Mouse (Mus musculus) embryo, embryonic 11 days (tissue): Measurements from ENCODE around the gene Rbm19.
"Not testable (repeated sequence)": the region's sequence is repeated elsewhere in the genome, so short reads cannot be mapped to it uniquely, and the experiment has no call there.

ENCODE experiments used
- DNase-seq: peaks from one replicate; pipeline ENCODE4 v3.0.0-alpha.2; 2015

Rbm19 gene

GRCm38 (mm10) chr5:120116261-120117050 is at the start of gene Rbm19:
Gene Rbm19, plus strand, starts transcription at chr5:120116465.
- peak; percentile 98 for DNase-seq

DNA sequence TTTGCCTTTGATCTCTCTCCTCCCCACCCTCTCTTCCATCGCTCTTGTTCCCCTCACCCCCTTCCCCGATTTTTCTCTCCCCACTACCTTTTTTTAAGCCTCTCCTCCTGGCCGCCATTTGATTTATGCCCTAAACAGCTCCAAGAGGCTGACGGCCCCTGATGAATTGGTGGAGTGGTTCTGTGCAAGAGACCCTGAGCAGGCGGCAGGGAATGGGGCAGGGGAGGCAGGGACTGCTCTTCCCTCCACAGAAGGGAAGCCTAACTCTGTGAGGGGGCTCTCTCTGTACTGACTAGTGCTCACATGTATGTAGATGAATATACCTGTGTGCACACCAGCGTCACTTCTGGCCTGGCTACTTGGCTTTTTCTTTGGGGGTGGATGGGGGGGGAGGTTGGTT is 49.0 kb upstream of the Rbm19 start:
- peak; percentile 49 for DNase-seq

- DNase-seq = no peak
These were observed 42.2 kb upstream of the Rbm19 start for GRCm38 (mm10) chr5:120074101-120074500.

GRCm38 (mm10) chr5:120080027-120080426 is 36.2 kb upstream of the Rbm19 start:
- no peak for DNase-seq

- DNase-seq = no peak
These were observed 35.8 kb upstream of the Rbm19 start for GRCm38 (mm10) chr5:120080468-120080867.

GRCm38 (mm10) chr5:120088561-120088960 is 27.7 kb upstream of the Rbm19 start:
- DNase-seq = peak; percentile 97

DNA sequence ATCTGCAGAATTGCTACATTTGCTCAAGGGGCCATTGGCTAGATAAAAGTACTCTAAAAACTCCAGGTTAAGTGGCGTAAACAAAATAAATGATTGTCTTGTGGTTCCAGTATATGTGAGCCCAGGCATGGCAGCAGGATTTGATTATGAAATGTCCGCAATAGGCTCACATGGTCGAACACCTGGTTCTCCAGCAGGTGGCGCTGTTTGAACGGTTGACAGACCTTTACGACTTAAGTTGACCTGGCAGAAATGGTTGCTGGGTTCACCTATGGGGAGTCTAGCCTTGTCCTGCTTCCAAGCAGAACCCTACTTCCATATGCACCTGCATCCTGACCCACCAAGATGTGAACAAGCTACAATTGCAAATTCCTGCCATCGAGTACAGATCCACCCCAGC is 21.7 kb upstream of the Rbm19 start:
- DNase-seq = peak; percentile 69

DNA sequence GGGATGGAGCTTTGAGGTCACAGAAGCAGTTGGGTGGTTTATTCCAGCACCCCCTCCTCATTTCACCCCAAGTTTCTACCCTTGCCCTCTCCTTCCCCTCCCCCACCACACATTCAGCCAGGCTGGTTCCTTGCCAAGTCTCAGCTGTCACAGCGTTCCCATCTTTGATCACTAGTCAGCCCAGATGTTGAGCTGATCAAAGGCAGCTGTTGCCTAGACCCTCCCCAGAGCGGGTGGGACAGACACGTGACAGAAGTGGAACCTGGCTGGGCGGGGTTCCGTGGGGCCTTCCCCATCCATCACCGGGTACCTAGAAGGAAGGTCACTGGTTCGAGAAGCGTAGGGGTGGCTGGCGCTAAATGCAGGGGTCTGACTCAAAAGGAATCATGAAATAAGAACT is 19.2 kb upstream of the Rbm19 start:
- DNase-seq = peak; percentile 55

DNA sequence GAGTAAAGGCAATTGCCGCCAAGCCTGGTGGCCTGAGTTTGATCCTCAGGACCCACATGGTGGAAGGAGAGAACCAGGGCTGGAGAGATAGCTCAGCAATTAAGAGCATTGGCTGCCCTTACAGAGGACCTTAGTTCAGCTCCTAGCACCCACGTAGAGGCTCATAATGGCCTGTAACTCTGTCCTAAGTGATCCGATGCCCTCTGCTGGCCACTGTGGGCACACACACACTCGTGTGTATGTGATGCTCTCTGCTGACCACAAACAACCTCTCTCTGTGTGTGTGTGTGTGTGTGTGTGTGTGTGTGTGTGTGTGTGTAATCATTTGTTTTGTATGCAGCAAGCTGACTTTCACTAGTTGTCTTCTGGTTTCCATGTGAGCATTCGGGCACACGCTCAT is 15.5 kb upstream of the Rbm19 start:
- DNase-seq = no peak

DNA sequence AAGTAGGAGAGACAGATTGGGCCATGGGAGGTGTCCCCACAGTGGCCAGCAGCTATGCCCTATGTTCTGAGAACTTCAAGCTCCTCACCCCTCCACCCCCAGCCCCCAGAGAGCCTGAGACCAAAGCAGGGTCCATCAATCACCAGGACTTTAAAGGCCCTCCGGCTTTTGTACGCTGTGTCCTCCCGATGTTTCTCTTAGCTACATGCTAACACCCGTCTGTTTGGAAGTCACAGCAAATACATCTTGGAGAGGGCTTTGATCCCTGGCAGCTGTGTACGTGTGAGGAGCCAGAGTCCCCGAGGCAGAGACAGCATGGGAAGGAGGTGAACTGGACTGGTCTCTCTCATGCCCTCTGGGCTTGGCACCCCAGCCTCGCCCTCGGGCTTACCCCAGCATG is 14.2 kb upstream of the Rbm19 start:
- DNase-seq = no peak

DNA sequence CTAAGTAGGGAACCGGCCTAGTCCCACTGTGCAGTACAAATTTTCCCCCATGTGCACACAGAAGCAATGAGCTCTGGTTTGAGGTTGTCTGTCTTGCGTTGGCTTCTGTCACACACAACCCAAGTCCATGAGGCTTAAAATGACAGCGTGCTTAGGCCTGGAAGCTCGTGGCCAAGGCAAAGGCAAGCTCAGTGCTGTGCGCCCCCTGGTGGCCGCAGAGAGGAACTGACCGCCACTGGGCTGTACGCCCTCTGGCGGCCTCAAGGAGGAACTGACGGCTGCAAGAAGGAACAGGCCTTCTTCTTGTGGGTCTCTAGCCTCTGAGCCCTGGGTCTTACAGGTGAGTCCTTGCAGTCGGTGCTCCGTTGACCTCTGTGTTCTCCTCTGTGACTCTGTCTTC is 13.5 kb upstream of the Rbm19 start:
- peak; percentile 80 for DNase-seq

- DNase-seq = no peak
These were observed 12.8 kb upstream of the Rbm19 start for GRCm38 (mm10) chr5:120103458-120103857.

DNA sequence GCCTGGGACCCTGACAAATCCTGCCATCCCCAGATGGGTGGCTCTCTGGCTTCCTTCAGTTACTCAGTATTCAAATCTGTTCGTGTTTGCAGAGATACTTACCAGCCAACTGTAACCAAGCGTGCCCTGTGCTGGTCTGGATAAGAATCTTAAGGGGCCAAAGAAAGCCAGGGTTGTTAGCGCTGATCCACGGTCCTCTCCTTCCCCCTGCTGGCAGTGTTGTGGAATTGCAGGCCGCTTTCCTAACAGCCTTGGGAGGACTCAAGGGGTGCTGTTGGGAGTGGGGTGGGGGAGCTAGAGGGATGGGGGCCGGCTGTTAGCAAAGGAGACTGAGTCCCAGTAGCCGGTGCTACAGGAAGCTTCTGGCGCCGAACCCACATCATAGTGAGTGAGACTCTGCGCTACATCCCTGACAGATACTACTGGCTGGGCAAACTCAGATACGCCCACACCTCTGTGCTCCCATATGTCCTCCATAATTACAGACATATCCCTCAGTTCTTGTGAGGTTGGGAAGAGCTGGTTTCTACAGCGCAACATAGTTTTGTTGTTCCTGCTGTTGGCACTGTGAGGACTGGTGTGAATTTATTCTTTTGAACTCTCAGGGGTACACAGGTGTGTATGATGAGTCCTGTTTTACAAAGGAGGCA is 9.7 kb upstream of the Rbm19 start:
- peak; percentile 71 for DNase-seq

GRCm38 (mm10) chr5:120114361-120114760 is 1.9 kb upstream of the Rbm19 start:
- no peak for DNase-seq

- DNase-seq = not testable (repeated sequence)
These were observed 896 bp downstream of the Rbm19 start for GRCm38 (mm10) chr5:120117161-120117560.

GRCm38 (mm10) chr5:120124881-120125690 is 8.8 kb downstream of the Rbm19 start:
- DNase-seq = no peak

GRCm38 (mm10) chr5:120127641-120128040 is 11.4 kb downstream of the Rbm19 start:
- peak; percentile 22 for DNase-seq

- DNase-seq = no peak
These were observed 12.2 kb downstream of the Rbm19 start for GRCm38 (mm10) chr5:120128511-120128910.

- no peak for DNase-seq
These were observed 12.8 kb downstream of the Rbm19 start for GRCm38 (mm10) chr5:120129070-120129469.

GRCm38 (mm10) chr5:120129761-120130160 is 13.5 kb downstream of the Rbm19 start:
- DNase-seq = no peak

- no peak for DNase-seq
These were observed 13.9 kb downstream of the Rbm19 start for GRCm38 (mm10) chr5:120130163-120130562.

- peak; percentile 65 for DNase-seq
These were observed 15.3 kb downstream of the Rbm19 start for GRCm38 (mm10) chr5:120131600-120131999.

- peak; percentile 62 for DNase-seq
These were observed 17.7 kb downstream of the Rbm19 start for GRCm38 (mm10) chr5:120134000-120134399.

GRCm38 (mm10) chr5:120135337-120135736 is 19.1 kb downstream of the Rbm19 start:
- DNase-seq = no peak
